In the genomic region with DNA sequence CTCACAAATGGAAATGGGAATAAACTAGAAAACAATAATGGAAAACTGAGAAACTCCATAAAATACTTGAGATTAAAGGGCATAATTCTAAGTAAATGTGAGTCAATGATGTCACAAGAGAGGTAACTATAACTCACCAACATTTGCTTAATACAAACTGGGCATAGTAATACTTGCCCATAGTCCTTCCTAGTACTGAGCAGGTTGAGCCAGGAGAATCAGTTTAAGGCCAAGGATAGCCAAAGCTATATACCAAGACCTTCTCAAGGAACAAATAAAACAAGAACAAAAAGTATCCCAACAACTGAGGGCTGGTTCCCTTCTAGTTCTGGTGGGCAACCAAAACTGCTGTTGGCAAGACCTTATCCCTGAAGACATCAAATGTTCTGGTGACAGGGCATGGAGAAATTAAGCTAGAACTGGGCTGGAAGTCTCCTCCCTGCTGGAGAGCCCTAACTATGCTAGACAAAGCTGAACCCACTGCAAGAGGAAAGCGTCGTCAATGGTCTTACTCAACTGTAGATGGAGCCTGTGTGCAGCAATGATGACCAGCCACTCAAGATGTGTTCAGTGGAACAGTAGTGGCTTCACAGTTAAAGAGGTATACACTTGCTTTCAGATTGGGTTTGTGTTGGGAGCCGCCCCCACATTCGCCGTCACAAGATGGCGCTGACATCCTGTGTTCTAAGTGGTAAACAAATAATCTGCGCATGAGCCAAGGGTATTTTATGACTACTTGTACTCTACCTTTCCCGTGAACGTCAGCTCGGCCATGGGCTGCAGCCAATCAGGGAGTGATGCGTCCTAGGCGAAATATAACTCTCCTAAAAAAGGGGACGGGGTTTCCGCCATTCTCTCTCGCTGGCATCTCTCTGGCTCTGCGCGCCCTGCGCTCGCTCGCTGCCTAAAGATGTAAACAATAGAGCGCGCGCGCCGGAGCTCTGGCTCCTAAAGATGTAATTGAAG, we compare ENCODE assay signal across 8 mouse cellular contexts. TPM values are rescaled to one million over a fixed set of nuclear protein-coding genes. Genes with fewer than 3 reads are reported as not detected.
DNase-seq lines count a peak whose midpoint lies in the region; ATAC-seq lines count a peak whose summit lies in the region.
"Not testable (repeated sequence)": the region's sequence is repeated elsewhere in the genome, so short reads cannot be mapped to it uniquely, and the experiment has no call there.

No protein-coding gene starts in this region.

- peak overlapping the region; percentile 72 for H3K4me2 ChIP-seq in heart, embryonic 13.5 days
- H3K4me2 ChIP-seq in limb, embryonic 13.5 days (replicated peaks): peak overlapping the region; percentile 57

- peak overlapping the region; percentile 54 for H3K4me3 ChIP-seq in heart, embryonic 13.5 days
- peak overlapping the region; percentile 46 for H3K4me3 ChIP-seq in limb, embryonic 13.5 days
- peak overlapping the region; percentile 53 for H3K4me3 ChIP-seq in midbrain, embryonic 10.5 days

- H3K27me3 ChIP-seq in heart, embryonic 13.5 days (replicated peaks); limb, embryonic 13.5 days; midbrain, embryonic 10.5 days (ENCODE audit: low read depth, poor library complexity, severe bottlenecking): not testable (repeated sequence)

- peak; percentile 45 for DNase-seq in 3T3-L1 (ENCODE audit: low read depth, low spot score)
- peak; percentile 93 for DNase-seq in brain, adult 2 months (ENCODE audit: low read depth, low spot score)
- peak; percentile 73 for DNase-seq in fibroblast of lung, adult 2 months (ENCODE audit: low read depth)
- peak; percentile 75 to 77 for DNase-seq in kidney, adult 8-10 months
- DNase-seq in midbrain, embryonic 10.5 days (ENCODE audit: low spot score): peak; percentile 67
- peak; percentile 30 for DNase-seq in right cerebral cortex, postnatal 25 days

- 0 out of 2 replicates have a peak overlapping the region, but pooled peaks have one; percentile 48 for H3K27ac ChIP-seq in heart, embryonic 13.5 days (replicated peaks)
- 0 out of 2 replicates have a peak overlapping the region, but pooled peaks have one; percentile 33 for H3K27ac ChIP-seq in limb, embryonic 13.5 days
- not testable (repeated sequence) for H3K27ac ChIP-seq in midbrain, embryonic 10.5 days (replicated peaks)

- not testable (repeated sequence) for H3K4me1 ChIP-seq in heart, embryonic 13.5 days; midbrain, embryonic 10.5 days
- peaks cover 11% of the 10 kb centered on the region for H3K4me1 ChIP-seq in limb, embryonic 13.5 days

- peak; percentile 77 for ATAC-seq in heart, embryonic 13.5 days (ENCODE audit: extremely low read depth, insufficient number of reproducible peaks, low FRiP score, low TSS enrichment)
- peak; percentile 92 for ATAC-seq in limb, embryonic 13.5 days (ENCODE audit: low FRiP score, low read depth)

- H3K9ac ChIP-seq in heart, embryonic 13.5 days; limb, embryonic 13.5 days: not testable (repeated sequence)

- H3K9me3 ChIP-seq in heart, embryonic 13.5 days; limb, embryonic 13.5 days; midbrain, embryonic 10.5 days (replicated peaks): not testable (repeated sequence)

- under 1% methylated on average over 7 of the region's 25 CpGs for WGBS in heart, embryonic 13.5 days
- WGBS in limb, embryonic 13.5 days: 0% methylated on average over 7 of the region's 25 CpGs
- under 1% methylated on average over 7 of the region's 25 CpGs for WGBS in midbrain, embryonic 10.5 days

- H3K36me3 ChIP-seq in heart, embryonic 13.5 days; limb, embryonic 13.5 days; midbrain, embryonic 10.5 days: not testable (repeated sequence)

RNA-seq across cellular contexts. Expression of a gene that starts 21.9 kb away (rescaled TPM):
- 29.9 and 30.1 TPM in 2 replicates for polyA plus RNA-seq in heart, embryonic 13.5 days (2015; fragmentation: Nextera tagmentation; extraction: Ambion mirVana)
- 36.4 and 44.6 TPM in 2 replicates for polyA plus RNA-seq in limb, embryonic 13.5 days (2015; fragmentation: Nextera tagmentation; extraction: Ambion mirVana)
- 5.2 and 6.1 TPM in 2 replicates for polyA plus RNA-seq in midbrain, embryonic 10.5 days (2016; fragmentation: Nextera tagmentation; extraction: Ambion mirVana)

Comparison
In these comparisons a context has a peak if more than half of its experiments do, and no peak if none do; other contexts are left out.
1. DNase-seq: peak in every context shown above with its lines; median percentile 93 in brain, adult 2 months; 76 in kidney, adult 8-10 months; 73 in fibroblast of lung, adult 2 months; 67 in midbrain, embryonic 10.5 days; 45 in 3T3-L1; 30 in right cerebral cortex, postnatal 25 days.